Mouse (Mus musculus) lung, postnatal 36 days (tissue): ENCODE measurements at regions not wholly inside any gene's neighbourhood (a gene's known extent, or its start where the extent isn't known, plus 50 kb on each side); places are given as distances from the start of the nearest gene placed in this dataset.

Experiments used
- DNase-seq: peaks from one replicate; pipeline ENCODE4 v3.0.0; 2022; ENCODE audit warnings: mixed read lengths

- peak; percentile 53 for DNase-seq
These were observed 90.8 kb downstream of the Iyd start for GRCm38 (mm10) chr10:3630763-3631223.

- DNase-seq = peak; percentile 28
These were observed 93.9 kb downstream of the Iyd start for GRCm38 (mm10) chr10:3633871-3634496.

- DNase-seq = no peak
These were observed 96.1 kb upstream of the Plekhg1 start for GRCm38 (mm10) chr10:3644111-3644510.

GRCm38 (mm10) chr10:3645030-3645429 is 95.1 kb upstream of the Plekhg1 start:
- no peak for DNase-seq

GRCm38 (mm10) chr10:3646151-3646910 is 93.8 kb upstream of the Plekhg1 start:
- no peak for DNase-seq

- no peak for DNase-seq
These were observed 92.1 kb upstream of the Plekhg1 start for GRCm38 (mm10) chr10:3647811-3648731.

- no peak for DNase-seq
These were observed 90.2 kb upstream of the Plekhg1 start for GRCm38 (mm10) chr10:3649983-3650382.

GRCm38 (mm10) chr10:3650561-3650960 is 89.6 kb upstream of the Plekhg1 start:
- no peak for DNase-seq

GRCm38 (mm10) chr10:3652522-3652921 is 87.6 kb upstream of the Plekhg1 start:
- no peak for DNase-seq

GRCm38 (mm10) chr10:3656081-3656480 is 84.1 kb upstream of the Plekhg1 start:
- DNase-seq = no peak

GRCm38 (mm10) chr10:3662156-3662555 is 78.0 kb upstream of the Plekhg1 start:
- no peak for DNase-seq

- no peak for DNase-seq
These were observed 77.6 kb upstream of the Plekhg1 start for GRCm38 (mm10) chr10:3662571-3662970.

- no peak for DNase-seq
These were observed 76.9 kb upstream of the Plekhg1 start for GRCm38 (mm10) chr10:3663296-3663695.

- no peak for DNase-seq
These were observed 55.7 kb upstream of the Plekhg1 start for GRCm38 (mm10) chr10:3684481-3684880.
